Mouse (Mus musculus): ENCODE measurements around the gene 0610010K14Rik.

0610010K14Rik gene

DNA sequence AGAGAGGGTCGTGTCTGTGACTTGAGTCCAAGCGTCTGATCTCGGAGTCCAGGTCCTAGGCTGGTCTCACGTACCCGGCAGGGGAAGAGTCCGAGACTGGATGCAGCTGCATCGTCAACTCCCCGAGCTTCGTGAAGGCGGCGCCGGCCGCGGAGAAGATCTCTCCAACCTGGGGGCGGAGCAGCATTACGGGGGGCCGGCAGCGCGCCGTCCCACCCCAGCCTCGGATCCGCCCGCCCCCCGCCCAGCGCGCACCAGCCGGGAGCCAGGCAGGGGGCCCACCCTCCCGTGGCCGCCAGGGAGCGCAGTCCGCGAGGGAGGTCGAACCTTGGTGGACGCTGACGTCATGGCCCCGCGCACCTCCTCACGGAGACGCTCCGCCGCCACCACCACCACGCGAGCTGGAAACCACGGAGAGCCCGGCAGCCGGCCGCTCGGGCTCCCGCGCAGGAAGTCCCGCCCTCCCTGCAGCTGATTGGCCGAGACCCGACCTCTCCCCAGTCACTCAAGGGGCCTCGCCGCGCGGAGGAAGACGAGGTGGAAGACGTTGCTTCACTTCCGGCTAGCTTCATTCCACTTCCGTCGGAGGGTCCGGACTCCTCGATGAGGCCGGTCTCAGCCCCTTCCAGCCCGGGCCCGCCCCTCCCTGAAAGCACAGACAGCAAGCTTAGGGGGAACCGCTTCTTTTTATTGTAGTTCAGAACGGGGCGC is at the start of gene 0610010K14Rik:
Gene 0610010K14Rik, minus strand, starts transcription at position 458 of the 711 bp plus-strand sequence.
- peak; percentile 97 for DNase-seq (ENCODE audit: low read depth, low spot score)

DNA sequence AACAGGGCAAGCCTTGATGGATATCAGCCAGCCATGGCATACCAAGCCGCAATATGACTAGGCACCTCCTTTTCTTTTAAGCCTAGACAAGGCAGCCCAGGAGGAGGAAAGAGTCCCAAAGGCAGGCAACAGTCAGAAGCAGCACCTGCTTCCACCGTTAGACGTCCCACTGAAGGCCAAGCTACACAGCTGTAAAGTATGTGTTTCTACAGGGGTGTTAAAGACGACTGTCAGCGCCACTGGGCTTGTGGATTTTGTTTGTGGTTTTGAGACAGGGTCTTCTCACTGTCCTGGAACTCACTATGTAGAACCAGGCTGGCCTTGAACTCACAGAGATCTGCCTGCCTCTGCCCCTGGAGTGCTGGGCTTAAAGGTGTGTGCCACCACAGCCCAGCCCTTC is 48.0 kb upstream of the 0610010K14Rik start:
- no peak for DNase-seq (ENCODE audit: low read depth, low spot score)

DNA sequence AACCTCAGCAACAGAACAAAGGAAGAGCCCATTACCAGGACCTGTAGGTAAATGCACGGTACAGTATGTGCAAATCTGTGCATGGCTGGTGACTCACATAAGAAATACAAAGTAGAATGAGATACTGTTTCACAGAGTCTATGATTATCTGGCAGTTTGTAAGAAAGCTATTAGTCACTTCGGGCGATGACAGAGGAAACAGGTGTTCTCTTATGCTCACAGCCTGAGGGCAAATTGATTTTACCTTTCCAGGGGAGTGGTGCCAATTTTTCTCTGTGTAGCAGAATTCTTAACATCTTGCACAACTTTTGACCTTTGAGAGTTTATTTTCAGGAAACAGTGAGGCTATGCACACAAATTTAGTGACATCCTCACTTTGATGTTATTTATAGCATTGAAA is 47.0 kb upstream of the 0610010K14Rik start:
- DNase-seq (ENCODE audit: low read depth, low spot score) = no peak

DNA sequence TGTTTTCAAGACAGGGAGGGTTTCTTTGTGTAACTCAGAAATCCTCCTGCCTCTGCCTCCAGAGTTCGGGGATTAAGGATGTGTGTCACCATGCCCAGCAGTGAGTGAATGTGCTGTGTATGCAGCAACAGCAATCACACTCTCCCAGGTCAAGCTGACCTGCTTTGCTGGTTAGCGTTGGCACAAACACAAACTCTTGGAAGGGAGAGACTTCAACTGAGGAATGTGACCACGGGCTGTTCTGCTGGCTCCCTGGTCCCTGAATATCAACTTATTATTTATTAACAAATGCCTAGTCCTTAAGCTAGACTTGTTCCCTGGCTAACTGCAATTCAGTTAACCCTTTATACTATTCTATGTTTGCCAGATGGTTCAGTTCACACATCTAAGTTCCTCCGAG is 46.0 kb upstream of the 0610010K14Rik start:
- DNase-seq (ENCODE audit: low read depth, low spot score) = no peak

DNA sequence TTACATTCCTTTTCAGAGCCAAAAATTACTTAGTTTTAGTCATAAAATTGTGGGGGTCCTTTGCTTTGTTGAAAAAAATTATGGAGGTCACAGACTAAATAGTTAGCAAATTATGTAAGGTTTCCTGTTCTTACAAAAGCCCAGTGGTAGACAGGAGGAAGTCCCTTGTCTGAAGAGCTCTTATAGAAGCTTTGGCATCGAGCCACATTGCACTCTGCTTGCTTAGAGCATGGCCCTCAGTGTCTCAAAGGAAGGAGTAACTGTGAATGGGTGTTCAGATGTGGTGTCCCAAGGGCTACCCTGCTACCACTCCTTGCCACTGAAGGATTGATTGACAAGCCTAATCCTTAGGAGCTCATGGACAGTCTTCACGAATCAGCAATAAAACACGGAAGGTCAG is 42.7 kb upstream of the 0610010K14Rik start:
- no peak for DNase-seq (ENCODE audit: low read depth, low spot score)

DNA sequence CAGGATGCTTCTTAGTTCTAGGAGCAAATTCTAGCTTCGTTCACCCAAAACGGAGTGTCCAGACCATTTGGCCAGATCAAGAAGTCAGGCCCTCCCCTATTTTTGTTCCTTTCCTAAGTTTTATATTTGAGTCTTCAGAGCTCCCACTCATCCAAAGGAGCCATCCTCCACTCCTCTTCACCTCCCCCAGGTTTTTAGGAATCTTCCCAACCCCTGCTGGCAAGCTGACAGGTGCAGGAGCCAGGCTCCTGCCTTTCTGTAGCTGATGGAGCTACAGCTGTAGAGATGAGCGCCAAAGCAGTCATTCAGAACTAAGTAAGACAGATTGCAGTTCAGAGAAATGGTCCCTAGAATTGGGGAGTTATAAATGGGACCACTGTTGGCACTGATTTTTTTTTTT is 41.2 kb upstream of the 0610010K14Rik start:
- DNase-seq (ENCODE audit: low read depth, low spot score) = no peak

DNA sequence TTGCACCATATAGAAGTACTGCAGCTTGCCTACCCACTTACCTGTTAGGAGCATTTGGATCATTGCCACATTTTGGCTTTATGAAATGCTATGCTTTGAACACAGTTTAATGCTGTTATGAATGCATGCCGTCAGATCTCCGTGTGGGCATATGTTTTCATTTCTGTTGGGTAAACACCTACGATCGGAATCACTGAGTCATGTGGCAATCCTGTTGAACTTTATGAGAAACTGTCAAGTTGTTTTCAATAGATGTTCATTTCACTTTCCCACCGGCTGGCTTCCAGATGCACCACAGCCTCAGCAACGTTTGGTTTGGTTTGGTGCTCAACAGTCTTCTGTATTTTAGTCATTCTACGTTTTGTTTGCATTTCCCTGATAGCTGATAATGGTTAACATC is 33.9 kb upstream of the 0610010K14Rik start:
- DNase-seq (ENCODE audit: low read depth, low spot score) = no peak

DNA sequence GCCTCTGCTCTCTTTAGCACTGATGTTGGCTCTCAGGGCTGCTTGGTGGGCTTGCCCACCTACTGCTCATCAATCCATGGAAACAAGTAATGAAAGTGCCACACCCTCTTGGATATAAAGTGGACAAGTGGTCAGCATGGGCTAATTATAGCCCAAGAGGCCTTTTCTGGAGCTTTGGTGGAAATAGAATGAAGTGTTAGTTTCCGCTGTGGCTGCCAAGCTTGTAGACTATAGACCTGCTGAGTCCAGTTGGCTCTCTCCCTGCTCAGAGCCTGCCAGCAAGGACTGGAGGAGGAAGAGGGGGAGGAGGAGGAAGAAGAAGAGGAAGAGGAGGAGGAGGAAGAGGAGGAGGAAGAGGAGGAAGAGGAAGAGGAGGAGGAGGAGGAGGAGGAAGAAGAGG is 28.7 kb upstream of the 0610010K14Rik start:
- DNase-seq (ENCODE audit: low read depth, low spot score) = no peak

DNA sequence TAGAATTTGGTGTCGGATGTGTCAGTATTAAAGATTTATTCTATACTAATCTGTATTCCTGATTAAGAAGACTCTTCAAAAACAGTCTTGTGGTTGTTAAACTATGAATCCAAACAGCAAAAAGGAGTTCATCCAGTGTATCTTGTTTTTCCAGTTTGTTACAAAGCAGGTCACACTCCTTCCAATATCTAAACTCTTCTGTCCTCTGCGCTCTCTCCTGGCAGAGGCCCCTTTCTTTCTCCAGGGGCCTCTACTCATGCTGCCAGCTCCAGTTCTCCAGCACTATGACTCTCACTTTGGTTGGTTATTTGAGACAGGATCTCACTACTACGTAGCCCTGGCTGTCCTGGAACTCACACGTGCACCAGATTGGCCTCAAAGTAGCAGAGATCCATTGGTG is 28.1 kb upstream of the 0610010K14Rik start:
- no peak for DNase-seq (ENCODE audit: low read depth, low spot score)

DNA sequence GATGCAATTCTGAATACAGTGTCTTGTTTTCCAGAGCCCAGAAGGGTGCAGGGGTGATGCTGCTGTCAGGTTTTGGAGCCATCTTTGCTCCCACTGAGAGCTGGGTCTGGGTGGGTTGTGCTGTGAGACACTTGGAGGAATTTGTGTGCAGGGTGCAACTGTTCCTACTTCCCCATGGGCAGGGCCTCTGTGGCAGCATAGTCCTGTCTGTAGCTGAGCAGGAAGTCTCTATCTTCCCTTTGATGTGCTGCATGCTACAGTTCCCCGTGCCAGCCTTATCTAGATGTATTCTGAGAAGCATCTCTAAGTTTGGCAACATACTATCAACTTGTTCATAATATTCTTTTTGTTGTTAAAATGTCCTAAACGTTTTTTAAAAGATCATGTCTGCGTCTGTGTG is 27.5 kb upstream of the 0610010K14Rik start:
- no peak for DNase-seq (ENCODE audit: low read depth, low spot score)

DNA sequence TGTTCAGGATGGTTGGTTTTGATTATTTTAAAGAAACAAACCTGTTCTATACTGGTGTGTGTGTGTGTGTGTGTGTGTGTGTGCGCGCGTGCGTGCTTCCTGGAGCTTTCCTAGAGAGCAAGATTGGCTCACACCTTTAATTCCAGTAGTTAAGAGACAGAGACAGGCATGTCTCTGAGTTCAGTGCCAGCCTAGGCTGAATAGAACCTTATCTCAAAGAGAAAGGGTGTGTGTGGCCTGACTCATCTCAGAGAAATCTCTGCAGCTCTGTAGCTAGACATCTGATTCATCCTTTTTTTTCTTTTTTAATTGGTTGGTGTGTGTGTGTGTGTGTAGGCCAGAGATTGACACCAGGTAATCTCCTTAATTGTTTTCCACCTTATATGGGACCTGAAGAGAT is 21.3 kb upstream of the 0610010K14Rik start:
- DNase-seq (ENCODE audit: low read depth, low spot score) = no peak

DNA sequence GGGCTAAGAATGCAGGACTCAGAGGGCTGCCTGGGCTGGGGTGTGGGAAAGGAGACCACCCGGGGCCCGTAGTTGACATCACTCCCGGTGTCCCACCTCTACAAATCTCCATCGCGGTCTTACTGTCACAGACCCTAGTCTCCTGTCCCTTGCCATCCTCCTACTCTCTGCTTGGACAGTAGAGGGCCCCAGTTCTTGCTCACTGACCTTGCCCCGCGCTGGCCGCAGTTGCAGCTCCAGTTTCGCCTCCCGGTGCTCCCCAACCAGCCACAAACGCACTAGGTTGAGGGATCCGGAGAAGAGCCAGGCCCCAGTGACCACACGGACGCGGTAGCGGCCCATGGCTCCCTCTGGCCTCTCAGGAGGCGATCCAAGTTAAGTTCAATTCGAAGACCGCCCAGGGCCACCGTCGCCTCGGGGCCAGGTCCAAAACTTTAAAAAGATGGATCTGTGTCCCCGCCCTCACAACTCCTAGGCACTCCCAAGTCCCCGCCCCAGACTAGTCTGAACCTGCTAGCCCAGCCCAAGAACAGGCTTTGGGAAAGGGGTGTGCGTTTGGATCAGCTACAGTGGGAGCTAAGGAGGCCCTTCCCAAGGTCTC is 17.3 kb upstream of the 0610010K14Rik start, which contains the start of gene Alox12:
Gene Alox12, minus strand, starts transcription at position 423 of the 601 bp plus-strand sequence.
- DNase-seq (ENCODE audit: low read depth, low spot score) = peak; percentile 89

DNA sequence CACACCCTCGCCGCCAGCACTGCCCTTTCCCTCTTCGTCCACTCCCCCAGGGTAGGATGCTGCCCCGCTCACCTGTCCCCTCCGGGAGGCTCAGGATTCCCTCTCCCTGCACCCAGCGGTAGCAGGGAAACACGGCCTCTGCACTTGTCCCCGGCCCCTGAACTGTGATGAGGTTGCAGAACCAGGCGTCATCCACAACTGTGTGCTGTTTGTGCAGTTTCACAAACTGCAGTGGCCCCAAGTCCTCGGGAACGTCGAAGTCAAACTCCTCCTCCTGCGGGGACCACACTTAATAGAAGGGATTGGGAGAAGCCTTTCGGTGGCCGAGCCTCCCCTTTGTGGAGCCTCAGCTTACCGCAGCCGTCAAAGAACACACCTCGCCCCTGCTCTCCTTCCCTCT is 16.6 kb upstream of the 0610010K14Rik start:
- no peak for DNase-seq (ENCODE audit: low read depth, low spot score)

DNA sequence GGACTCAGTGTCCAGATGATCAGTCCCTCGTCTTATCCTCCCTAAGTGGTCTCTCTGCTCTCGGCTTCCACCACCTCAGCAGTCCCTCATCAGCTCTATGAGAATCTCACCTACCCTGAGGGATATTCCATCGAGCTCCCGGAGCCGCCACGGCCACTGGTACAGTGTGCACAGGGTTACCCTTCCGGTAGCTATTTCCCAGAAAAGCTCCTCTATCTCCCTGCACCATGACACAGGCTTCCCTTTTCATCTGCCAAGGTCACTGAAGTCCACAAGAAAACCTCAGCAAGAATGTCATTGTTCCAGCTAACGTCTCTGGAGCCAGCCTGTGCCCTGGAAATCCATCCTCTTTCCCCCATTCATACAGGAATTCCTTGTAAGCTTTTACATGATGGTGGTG is 14.1 kb upstream of the 0610010K14Rik start:
- no peak for DNase-seq (ENCODE audit: low read depth, low spot score)

DNA sequence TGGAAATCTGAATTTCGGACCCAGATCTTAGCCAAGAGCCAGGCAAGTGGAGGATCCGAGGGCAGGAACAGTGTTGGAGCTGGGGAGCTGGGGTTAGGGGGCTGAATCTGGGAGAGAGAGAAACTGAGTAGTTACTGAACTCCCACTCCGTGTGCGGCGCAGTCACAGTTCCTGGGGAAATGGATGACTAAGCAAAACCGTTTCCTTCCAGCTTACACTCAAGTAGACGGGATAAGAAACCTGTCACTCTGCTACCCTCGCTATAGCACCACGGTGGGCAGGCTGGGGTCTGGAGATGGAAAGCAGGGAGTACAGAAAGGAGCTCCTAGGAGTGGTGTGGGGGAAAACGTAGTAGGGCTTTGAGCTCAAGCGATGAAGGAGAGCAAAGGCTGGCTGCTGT is 12.4 kb upstream of the 0610010K14Rik start:
- DNase-seq (ENCODE audit: low read depth, low spot score) = no peak

DNA sequence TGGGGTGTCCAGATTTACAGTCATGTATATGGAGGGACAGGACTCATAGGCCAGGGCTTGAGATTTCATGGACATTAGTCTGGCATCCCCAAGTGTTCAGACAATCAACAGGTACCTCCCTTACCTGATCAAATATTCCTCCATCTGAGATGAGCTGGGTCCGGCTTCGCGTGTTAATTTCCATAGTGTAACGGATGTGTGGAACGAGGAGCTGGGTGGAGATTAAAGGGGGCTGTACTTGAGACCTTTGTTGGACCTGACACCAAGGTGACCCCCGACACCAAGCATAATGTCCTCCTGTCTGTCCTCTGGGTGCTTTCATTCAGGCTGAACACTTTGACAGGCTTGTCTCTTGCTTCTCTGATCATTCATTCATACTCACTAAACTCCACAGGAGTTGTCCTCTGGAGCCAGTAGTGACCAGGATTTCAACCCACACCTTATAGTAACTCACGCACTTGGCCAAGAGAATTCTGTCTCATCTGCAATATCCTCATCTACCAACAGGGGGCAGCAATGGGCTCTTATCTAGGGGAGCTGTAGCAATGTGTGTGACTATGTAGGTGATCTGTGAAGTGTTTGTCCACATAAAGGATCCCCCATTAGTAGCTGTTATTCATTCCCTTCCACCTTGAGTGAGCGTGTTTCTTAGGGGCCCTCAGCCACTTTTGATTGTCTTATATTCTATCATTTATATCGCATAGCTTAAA is 9.6 kb upstream of the 0610010K14Rik start:
- DNase-seq (ENCODE audit: low read depth, low spot score) = peak; percentile 79

DNA sequence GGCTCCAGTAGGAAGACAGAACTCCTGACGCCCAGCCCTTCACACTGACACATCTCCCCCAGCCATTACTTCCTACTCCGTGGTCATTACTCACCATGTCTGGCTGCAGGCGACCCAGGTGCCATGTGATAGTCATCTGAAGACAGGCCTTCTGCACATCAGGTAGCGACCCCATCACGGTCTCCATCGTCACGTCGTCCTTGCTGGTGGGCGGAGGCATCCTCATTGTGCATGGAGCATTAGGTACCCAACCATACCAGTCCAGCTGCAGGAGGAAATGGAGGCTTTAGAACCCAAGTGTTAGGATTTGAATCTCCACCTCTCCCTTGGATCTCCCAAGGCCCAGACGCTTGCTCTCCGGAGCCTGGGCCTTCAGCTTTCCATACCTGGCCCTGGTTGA is 4.9 kb upstream of the 0610010K14Rik start:
- no peak for DNase-seq (ENCODE audit: low read depth, low spot score)

DNA sequence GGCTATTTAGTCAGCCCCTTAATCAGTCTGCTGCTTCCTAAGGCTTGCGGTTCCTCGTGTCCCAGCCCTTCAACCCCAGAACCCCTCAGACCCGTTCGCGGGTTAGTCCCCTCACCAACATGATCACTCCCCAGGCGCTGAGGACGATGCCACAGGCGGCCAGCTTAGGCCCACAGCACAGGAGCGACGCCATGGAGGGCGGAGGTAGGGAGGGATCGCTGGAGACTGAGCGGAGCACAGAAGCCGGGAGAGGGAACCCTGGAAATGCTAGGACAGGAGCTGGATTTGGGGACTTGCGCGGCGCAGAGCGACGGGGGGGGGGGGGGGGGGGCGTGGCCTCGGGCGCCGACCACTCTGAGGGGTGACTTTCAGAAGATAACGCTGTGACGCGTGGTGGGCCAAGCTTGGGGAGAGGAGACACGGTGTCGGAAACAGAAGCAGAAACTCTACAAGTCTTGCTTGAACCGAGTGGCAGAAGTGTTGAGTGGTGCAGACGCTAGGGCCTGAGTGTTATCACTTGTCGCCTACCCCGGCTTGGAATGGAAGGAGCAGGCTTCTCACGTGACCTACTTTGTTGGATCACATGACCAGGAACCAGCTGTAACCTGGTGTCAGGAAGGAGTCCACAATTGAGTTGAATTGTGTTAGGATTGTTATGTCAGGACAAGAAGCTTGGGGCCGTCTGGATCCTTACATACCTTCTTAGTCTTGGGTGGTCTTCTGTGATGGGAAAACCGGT is 2.0 kb upstream of the 0610010K14Rik start, which contains the start of the genes Gm21988 and Rnasek:
Gene Gm21988, minus strand, starts transcription at position 290 of the 739 bp plus-strand sequence.
Gene Rnasek, minus strand, starts transcription at position 302 of the 739 bp plus-strand sequence.
- peak; percentile 90 for DNase-seq (ENCODE audit: low read depth, low spot score)

DNA sequence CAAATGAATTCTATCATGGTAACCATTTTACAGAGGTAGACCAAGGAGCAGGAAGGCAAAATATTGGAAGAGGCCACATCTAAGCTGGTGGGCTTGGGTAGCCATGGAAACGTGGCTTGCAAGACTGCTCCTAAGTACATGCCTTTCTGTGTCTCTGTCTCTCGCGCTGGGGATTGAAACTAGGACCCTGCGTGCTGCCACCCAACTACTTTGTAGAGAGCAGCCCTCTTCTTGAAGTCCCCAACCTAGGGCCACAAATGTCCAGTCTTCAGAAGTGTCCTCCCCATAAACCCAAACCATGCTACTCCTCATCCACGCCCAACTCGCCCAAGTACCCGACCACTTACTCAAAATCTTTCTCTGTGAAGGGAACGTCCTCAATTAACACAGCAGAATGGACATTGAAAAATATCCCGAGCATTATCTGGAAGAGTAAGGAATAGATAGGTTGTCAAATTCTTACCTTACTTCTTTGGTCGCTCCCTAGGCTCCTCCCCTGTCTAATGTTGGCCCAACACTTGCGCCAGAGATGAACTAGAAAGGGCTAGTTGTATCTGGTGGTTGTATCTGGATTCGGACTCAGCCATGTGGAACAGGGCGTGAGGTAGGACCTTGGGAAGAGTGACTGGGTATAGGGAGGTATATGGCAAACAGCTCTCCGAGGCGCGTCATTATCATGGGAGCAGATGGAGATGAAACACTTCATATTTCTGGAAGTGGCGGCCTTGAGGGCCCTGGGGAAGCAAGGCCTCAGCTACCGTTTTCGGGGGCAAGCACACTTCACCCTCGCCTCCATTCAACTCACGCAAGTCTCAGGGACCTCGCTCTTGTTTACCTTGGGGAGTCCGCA is 1.1 kb upstream of the 0610010K14Rik start:
- no peak for DNase-seq (ENCODE audit: low read depth, low spot score)

DNA sequence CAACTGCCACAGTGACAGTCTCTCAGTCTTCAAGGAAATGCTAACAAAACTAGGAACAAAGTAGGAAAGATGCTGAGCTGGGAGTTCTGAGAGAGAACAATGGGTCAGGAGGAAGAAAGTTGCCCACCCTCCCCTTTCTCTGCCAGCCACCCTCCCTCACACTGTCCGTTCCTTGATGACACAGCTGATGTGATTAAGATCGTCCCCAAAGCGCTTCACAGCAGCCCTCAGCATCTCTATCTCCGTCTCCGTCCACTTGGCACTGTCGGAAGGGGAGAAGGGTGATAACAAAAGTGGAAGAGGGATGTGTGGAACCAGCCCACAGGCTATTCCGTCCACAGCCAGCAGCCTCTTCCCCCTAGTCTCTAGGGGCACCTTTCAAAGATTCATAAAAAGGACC is 997 bp downstream of the 0610010K14Rik start:
- no peak for DNase-seq (ENCODE audit: low read depth, low spot score)
